Mouse (Mus musculus) layer of hippocampus, adult 9-11 months (tissue): Measurements from ENCODE around the gene Mars.

Source experiments
- DNase-seq: peaks from one replicate; pipeline ENCODE4 v3.0.0; 2022

The Mars gene

DNA sequence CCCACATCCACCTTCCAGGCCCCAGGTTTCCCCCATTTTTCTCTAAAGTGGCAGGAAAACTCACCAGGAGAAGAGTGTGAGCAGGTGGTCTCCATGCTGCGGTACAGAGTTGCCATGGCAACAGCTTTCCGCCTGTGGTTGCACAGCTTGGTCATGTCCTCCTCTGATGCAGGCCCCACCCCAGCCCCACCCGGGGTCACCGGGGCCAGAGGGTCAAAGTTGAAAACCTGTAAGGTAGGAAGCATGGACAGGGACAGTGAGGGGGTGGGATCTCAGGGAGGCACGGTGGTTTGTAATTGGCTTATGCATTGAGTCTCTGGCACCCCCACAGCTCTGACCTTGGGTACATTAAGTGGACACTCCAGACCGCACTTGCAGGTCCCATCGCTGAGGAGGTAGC, 24.9 kb downstream of the Mars start:
- DNase-seq: no peak

DNA sequence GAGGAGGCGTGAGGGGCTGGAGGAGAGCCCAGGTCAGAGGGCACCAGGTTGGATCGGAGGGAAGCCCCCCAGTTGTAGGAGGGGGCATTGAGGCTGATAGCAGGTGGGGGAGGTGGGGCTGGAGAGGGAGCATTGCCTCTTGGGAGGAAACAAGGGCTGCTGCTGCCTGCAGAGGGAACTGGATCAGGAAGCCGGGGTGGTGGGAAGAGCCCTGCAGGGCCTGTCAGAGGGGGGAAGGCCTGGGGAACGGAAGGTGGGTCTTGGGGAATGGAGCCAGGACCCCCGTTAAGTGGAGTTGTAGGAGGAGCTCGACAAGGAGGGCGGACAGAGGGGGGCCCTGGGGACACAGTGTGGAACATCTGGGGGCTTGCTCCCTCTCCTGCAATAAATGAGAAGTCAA, 25.4 kb downstream of the Mars start:
- no peak for DNase-seq

DNA sequence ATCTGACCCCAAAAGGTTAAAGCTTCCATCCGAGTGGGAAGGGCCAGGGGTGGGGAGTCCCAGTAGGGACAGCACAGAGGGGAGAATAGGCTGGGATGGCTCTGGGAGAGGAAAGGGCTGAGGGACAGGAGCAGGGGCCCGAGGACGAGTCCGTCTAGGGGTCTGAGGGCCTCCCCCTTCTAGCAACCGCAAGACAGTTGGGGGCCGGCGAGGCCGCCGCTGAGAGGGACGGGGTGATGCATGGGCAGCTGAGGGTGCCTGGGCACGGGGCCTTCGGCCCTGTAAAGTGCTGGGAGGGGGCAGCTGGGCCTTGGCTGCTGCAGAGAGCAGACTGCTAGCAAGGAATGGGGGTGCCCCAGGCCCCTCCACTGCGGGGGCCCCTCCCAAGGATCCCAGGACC, 25.9 kb downstream of the Mars start:
- DNase-seq: no peak

DNA sequence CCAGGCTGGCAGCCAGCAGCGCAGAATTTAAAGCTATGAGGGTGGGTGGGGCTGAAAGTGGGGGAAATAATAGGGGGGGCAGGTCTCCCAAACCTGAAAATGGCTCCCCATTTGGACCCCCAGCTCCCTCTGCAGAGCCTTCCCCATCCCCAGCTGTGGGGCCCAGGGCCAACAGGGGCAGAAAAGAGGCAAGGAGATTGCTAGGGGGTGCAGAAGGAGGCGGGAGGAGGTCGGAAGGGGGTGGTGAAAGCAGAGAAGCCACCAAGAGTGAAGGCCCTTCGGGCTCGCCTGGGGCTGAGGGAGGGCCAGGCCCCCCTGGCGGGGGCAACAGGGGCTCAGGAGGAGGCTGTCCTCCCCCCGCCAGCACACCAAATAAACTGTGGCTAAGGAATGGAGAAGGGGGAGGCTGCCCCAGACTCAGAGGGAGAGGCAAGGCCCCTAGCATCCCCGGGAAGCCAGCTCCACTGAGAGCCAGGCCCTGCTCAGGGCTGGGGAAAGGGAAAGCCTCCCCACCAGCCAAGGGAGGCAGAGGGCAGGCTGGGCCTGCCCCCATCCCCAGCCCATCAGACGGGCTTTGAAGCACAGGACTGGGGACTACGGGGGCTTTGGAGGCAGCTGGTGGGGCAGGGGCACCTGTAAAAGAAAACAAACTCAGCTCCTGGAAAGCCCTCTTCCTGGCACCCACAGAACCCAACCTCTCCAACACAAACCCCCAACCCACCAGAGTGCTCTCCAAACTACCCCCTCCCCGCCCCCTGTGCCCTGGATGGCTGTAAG, 26.7 kb downstream of the Mars start:
- no peak for DNase-seq

DNA sequence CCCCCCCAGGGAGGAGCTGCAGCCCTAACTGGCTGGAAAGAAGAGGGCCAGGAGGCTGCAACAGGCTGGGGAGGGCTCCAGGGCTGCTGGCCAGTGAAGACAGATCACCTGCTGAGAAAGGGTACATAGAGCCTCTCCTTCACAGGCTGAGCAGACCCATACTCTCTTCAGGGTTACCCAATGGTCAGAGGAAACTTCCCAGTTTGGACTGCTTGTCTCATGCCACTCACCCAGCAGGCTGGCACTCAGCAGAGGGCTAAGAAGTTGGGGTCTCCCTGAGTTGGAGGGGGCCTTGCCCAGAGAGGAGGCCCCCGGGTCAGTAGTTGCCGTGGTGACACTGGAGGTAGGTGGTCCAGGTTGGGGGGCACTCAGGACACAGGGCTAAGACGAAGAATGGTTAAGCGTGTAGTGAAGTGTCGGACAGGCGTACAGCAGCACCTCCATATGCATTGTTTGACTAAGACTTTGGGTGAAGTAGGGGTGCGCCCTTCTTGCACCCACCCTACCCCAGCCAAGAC, 27.4 kb downstream of the Mars start:
- no peak for DNase-seq

DNA sequence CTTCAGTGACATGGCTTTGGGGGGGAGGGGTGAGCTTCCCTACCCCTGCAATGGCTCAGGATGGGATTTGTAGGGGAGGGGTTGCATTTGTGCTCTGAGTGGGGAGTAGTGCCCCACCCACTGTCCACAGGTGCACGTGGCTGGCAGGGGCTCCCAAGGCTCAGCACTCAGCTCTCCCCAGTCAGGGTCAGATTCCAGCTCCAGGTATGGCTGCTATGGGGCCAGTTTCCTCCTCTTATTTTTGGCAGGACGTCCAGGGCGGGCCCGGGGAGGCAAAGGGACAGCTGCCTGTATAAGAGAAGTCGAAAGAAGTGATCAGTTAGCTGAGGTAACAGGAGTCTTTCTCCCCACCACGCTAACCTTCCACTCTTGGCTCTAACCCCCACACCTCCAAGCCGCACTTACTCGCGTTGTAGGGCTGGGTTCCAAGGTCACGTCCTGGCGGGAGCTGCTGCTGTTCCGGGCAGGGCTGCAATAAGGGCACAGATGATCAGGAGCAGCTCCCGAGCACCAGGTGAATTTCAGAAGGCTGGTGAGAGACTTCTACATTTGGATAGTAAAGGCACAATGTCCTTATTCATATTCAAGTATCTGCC, 28.9 kb downstream of the Mars start:
- DNase-seq: no peak

DNA sequence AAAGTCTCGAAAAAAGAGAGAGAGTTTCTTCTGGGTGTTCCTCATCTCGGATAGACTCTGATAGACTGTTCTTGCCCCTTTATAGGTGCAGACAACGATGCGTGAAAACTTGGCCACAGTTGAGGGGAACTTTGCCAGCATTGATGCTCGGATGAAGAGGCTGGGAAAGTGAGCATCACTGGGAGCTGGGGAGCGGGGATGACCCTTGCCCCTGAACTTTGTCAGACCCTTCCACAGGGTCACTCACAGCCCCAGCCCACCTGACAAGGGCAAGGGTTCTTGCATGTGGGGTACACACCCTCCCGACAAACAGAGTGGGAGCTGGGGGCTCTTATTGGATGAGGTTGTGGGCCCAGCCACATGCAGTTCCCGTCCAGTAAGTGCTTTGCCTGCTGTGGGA, 30.3 kb downstream of the Mars start:
- DNase-seq: no peak

DNA sequence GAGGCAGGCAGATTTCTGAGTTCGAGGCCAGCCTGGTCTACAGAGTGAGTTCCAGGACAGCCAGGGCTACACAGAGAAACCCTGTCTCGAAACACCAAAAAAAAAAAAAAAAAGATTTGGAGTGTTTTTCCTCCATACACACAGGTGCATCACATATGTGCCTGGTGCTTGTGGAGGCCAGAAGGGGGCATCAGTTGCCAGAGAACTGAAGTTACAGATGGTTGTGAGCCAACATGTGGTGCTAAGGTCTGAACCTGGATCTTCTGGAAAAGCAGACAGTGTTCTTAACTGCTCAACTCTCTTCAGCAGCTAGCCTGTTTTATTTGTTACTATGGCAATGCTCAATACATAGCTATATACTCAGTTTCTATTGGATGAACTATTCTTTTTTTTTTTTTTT, 31.9 kb downstream of the Mars start:
- DNase-seq: no peak

DNA sequence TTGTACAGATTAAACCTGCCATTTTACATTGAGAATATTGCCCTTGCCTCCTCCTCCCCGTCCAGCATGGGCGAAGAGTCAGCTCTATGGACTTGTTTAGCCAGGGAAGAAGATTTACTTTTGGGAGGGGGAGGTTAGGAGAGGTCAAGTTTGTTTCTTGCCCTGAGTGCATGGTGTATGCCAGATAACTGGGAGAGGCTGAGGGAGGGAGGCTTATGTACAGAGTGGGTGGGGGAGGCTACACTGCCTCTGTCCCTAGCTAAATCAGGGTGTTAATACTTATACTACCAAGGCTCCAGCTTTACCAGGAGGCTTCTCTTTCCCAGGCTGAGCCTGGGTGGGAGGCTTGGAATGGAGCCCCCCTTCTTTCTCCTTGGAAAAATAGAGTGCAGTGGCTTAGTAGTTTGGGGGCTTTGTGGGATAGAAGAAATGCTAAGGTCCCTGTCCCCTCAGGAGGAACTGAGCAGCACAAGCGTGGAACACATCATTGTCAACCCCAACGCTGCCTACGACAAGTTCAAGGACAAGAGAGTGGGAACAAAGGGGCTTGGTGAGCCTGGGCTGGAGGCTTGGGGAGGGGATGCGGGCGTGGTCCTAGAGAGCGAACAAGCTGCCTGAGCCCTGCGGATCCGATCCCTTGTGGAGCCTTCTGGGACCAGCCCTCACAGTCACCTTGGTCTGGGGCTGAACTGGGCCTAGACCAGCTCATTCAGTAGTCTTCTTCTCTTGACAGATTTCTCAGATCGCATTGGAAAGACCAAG, 37.1 kb downstream of the Mars start:
- no peak for DNase-seq

DNA sequence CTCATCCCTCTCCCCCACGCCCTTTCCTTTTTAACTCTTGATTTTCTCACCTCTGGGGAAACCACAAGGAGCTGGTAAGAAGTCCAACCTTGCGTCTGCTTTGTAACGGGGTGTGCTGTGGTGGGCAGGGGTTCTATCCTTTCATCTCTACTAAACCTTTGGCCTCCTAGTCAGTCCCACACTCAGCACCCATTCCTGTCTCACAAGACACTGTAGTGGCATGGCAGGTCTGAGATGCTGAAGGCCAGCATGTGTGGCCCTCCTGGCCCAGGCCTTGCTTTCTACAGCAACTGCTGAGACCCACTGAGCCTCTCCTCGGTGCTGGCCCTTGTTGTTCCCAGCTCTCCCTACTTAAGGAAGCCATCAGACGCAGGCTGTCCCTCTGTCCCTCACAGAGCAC, 39.2 kb downstream of the Mars start:
- DNase-seq: no peak

DNA sequence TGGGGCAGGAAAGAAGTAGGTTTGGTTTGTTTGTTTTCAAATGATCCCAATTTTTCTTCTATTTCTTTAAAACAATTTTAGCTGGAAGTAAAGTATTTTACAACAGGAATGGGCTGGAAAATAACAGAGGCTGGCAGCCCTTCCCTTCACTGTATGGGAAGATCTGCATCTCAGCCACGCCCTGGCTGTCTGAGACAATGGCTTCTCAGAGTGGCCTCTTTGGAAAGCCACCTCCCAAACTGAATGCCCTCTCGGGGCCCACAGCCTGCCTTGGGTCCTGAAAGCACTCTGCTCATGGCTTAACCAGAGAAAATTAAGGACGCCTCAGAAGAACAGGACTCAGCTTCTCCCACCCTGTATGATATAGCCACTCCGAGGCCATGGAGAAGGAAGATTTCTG, 41.7 kb downstream of the Mars start:
- no peak for DNase-seq

DNA sequence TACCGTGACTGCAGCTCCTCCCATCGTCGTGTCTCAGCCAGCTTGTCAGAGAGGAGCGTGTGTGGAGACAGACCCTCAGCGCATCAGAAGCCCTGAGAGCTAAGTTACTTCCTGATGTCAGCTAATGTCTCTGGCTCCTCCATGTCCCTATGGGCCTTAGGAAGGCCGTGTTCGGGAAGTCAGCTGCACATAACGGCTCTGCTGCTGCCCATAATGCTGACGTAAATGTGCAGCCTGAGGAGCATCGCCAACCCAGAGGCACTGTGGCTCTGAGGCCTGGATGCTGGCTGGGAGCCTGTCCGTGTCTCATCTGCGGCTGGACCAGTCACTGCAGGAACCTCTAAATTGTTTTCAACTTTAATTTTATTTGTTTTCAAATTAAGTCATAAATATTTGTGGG, 42.5 kb downstream of the Mars start:
- DNase-seq: no peak

DNA sequence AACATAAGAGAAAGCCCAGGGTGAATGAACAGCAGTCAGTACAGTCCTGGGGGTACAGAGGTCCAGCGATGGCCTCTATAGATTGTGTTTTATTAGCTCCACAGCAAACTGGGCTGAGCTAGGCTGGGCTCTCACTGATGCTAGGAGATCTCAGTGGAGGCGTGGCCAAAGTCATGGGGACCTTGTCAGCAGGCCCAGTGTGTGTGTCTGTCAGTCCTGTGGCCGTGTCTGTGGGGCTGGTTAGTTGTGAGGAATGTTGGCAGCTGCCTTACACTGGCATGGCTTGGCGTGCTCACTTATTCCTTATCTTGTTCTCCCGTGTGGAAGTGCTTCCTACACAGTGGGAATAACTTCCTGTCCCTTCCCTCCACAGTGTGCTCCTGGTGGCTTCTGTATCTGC, 43.2 kb downstream of the Mars start:
- DNase-seq: no peak

DNA sequence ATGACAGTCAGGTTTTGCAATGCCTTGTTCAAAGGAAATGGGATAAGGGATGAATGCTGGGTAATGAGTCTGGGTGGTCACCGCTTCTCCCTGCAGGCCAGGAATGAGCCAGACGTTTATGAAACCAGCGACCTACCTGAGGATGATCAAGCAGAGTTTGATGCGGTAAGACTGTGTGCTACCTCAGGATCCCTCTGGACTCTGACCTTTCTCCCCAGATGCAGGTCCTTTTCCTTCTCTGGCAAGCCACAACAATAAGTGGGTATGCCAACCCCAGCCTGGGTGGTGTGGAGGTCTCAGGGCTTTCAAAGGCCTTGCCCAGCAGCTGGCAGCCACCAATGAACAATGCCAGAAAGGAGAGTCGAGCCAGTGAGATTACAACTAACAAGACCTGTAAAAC, 44.3 kb downstream of the Mars start:
- DNase-seq: no peak

DNA sequence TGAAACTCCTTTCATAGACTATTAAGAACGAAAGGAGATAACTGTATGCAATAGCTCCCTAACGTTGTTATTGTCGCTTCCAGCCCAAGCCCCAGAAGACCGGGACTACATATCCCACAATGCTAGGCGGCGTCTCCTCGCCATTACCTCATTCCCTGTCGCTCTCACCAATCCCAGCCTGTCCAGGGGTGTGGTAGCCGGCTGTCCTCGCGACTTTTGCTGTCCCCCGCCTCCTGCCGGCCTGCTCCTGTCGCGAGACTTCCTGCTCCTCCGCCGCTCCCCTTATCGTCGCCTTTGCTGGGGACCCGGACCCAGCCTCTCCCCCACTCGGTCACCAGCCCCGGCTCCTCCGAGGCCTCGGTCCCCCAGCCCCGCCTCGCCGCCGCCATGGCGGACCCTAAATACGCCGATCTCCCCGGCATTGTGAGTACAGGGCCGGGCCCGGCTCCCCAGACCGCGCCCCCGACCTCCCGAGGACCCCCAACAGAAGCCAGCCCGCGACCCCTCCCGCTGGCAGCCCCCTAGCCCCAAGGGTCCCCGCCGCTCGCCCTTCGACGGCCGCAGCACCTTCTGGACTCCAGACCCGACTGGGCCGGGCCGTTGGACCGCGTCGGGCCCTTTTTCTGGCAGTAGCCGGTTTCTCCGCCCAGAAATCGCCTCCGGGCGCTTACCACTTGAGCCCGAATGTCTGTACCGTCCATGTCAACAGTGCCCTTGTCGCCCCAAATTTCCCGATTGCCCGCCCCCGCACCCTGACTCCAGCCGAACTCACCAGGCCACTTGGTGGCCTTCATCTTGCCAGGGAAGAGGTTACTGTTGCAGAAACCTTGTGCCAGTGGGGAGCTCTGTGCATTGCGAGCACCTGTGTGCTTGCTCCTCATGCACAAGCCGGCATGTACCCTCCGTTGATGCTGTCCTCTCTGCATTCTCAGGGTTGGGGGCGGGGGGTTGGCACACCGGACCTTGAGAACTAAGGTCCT, 45.2 kb downstream of the Mars start, which contains the start of gene Dctn2:
Gene Dctn2, plus strand, starts transcription at position 257 of the 980 bp plus-strand sequence.
- DNase-seq: peak; percentile 97

DNA sequence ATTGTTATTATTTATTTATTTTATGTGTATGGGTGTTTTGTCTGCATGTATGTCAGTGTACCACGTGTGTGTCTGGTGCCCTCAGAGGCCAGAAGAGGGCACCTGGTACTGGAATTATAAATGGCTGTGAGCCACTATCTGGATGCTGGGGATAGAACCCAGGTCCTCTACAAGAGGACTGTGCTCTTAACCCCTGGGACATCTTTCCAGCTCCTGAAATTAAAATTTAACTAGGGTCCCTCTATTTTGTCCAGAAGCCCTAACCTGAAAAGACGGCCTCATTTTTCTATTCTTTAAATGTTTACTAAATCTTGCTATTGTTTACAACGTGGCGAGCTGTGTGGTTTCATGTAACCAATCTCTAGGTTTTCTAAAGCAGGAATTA, 45.9 kb downstream of the Mars start:
- no peak for DNase-seq

DNA sequence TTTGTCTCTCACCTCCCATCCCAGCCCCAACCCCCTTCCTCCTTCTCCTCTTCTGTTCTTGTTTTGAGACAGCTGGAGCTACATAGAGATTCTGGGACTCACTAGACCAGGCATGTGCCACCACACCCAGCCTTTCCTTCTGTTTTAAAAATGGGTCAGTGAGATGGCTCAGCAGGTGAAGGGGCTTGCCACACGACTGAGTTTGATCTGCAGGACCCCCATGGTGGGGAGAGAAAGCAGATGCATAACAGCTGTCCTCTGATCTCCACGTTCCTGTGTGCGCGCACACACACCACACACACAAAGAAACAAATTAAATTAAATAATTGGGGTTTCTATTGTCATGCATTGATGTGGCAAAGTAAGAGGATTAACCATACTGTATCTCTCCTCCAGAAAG, 46.6 kb downstream of the Mars start:
- no peak for DNase-seq

DNA sequence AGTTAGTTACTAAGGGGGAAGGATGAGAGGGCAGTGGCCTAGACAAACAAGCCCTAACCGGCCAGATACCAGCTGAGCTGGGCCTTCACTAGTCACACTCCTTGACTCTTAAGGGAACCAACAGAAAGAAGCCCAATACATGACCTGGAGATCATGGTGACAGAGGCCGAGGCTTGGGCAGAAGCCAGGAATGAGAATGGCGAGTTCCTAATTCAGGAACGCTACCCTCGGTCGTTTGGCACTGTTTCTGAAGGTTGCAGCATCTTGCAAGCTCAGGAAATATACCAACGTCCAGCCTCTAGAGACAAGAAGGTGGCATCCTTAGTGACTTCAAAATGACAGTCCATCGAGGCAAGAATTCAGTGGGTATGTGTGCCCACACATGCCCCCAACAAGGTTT, 47.2 kb downstream of the Mars start:
- DNase-seq: no peak

DNA sequence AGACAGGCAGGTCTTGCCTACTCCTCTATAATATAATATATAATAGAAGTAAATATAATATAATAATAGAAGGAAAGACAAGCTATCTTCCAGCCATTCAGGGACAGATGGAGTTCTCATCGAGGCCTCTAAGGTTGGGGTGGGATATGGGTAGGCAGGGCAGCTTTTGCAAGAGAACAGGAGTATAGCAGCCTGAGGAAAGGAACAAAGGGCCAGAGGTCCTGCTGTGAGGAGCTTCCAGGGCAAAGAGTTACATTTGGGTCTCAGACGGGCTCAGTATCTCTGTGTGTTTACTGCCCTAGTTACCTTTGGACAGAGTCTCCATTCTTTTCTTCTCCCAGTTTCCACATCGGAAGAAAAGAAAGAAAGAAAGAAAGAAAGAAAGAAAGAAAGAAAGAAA, 48.0 kb downstream of the Mars start:
- DNase-seq: no peak

DNA sequence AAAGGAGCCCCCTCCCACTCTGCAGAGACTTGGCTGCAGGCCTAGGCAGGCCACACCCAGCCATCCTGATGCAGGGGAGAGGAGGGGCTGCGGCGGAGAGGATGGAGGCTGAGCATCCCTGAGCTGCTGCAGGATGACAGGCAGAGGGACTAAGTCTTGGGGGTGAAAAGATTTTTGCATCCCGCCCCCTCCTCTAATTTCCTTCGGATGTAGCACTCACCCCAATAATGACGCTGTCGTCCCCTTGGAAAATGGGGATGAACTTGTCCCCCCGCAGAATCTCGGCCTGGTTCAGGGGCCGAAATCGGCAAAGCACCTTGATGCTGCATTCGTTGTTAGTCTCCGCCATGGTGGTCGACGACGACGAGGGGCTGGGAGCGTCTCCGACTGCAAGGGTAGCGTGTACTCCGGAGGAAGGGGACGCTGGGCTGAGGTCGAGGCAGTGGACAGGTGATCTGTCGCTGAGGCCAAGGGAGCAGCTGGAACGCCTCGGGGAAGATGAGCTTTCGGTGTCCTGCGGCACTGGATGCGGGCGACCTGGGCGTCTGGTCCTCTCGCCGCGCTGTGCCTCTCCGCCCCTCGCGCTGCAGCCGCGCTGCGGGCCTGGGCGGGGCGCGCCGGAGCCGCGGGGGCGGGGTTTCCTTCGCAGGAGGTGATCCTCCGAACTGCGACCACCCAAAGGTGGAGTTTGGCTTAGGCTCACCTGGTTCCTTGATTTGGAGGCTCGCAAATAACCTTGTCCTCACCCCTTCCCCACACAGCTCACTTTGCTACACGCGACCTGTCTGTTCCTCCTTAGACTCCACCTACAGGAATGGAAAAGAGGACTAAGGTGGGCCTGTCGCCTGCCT, 48.8 kb downstream of the Mars start, which contains the start of gene Kif5a:
Gene Kif5a, minus strand, starts transcription at position 801 of the 851 bp plus-strand sequence.
- peak; percentile 67 for DNase-seq

DNA sequence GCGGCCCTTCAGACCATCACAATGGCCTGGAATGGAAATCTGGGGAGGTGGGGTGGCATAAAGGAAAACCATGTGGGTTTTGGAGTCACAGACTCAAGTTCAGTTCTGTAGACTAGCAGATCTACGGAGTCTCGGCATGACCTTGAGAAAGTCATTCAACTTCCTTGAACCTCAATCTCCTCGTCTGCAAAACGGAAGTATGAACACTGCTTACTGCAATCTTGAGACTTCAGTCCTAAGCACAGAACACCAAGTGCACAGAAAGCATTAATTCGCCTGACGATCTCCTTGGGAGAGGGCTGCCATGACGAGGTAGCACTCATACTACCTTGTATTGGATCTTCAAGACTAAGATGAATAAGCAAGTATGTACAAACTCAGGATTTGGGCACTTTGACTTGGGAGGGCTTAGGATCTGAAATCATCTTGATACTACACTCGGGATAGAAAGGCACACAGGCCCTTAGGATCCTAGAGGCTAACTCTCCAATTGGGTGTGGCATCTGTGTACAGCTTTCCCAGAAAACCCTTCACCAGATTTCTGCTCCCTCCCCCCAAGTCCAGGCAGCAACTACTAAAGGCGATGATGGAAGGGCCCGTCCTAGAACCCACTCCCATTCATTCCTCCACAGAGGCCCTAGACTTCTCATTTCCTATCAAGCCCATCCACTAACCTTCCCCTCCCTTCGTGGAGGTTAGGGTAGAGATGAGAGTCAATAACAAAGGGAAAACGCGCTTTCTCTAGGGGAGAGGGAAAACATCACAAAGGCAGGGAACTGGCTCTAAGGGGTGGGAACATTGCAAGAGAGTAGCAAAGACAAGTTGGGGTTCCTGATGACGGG, 49.7 kb downstream of the Mars start:
- DNase-seq: no peak
